Mouse (Mus musculus) brain, adult 2 months (tissue): ENCODE measurements at regions not wholly inside any gene's neighbourhood (a gene's known extent, or its start where the extent isn't known, plus 50 kb on each side); places are given as distances from the start of the nearest gene placed in this dataset.
"Not testable (repeated sequence)": the region's sequence is repeated elsewhere in the genome, so short reads cannot be mapped to it uniquely, and the experiment has no call there.

ENCODE experiments used
- DNase-seq: peaks from one replicate; pipeline ENCODE4 v3.0.0; 2011; ENCODE audit warnings: low read depth, low spot score

DNA sequence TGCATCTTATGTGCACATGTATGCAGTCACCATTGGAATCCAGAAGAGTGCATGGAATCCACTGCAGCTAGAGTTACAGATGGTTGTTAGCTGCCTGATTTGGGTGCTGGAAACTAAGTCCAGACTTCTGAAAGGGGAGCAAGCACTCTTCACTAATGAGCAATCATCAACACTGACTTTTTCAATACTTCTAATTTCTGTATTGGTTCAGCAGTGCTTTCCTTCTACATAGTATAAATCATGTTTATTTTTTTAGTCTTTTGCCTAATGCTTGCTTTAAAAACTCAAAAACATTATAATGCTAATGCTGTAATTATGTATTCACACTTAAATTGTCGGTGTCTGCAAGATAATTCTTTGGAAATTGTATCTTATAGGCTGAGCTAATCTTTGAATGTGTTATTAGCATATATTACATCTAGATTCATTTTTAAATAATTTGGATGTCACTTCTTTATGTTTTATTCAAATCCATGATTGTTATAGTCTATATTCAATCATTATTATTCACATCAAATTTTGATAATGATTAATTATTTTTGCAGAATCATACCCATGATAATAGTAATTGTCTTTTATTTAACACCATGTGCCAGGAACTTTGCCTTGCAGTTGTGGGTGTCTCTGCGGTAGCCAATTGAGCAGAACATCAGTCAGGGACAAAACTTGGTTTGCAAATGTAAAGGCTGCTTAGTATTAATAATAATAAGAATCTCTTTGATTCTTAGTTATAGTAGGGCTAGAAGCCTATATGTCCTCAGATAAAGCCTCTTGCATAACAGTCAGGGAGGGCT is 172.7 kb upstream of the Cntnap5b start:
- no peak for DNase-seq

DNA sequence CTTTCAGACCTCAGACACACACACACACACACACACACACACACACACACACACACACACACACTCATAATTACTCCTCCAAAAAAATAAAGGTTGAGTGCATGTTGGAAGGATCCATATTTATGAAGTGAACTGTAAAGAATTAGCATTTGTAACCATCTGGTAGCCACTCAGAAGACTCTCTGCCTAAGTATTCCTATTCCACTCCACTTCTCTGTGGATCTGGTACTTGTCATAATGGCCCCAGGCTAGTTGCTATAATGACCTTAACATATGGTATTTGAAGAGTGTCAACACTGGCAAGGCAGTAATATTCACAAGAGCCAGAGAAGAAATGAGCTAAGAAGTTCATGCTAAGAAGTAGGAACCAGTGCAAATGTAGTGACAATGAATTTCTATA is 167.4 kb upstream of the Cntnap5b start:
- no peak for DNase-seq

DNA sequence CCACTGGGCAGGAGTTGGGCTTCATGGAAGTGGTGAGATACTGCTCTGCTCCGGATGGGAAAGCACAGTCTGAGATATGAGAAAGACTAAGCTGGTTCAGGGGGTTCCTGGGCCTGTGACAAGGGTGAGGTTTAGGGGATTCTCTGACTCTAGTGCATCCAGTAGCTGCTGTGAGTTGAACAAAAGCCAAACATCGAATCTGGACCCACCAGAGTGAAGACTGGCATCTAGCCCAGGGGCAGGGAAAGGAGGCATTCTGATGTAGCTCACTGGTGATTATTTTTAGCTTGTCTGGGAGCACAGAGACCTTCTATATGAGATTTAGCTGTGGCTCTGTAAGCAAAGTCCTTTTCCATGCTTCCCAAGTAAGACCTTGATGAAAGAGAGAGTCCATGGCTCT is 153.3 kb upstream of the Cntnap5b start:
- no peak for DNase-seq

DNA sequence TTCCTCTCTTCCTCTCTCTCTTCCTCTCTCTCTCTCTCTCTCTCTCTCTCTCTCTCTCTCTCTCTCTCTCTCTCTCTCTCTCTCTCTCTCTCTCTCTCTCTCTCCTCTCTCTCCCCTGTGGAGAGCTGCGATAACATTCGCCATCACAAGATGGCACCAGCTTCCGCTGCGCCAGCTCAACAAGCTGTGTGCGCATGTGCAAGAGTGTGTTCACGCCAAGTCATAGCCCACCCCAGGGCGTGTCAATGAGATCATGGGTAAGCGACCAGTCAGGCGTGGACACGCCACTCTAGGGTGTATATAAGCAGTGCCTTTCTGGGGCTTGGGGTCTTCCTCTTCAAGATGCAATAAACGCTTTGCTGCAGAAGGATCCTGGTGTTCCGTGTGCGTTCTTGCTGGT is 141.6 kb upstream of the Cntnap5b start:
- DNase-seq: not testable (repeated sequence)

DNA sequence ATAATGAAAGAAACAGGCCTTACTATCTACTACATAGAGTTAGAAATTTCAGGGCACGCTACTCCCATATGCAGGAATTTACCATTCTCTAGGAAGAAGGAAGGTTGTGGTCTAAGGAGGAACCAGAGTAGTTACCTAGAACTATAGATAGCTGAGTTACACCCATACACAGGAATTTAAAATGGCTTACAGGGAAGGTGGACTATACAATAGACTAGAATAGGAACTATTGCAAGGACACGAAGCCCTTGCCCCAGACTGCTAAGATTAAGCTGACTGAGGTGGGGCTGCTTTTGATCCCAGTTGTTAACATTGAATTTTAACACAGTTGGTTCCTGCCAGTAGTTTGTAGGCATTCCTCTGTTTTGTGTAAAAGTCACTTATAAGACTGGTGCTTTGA is 108.9 kb upstream of the Cntnap5b start:
- DNase-seq: no peak

DNA sequence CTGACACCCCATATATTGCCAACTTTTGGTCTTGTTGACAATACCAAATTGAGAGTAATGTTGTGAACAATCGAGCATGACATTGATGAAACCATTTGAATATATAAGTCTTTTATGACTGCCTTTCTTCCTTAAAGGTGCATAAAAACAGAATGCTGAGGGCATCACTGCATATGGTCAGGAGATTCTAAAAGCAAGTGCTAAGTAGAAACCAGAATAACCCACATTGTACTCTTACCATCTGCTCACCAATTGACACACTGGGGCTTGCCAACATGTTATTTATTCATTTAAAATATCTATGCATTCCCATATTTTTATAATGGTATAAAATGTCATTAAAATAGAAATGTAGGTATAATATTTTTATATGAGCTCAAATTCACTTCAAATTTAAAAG is 92.6 kb upstream of the Cntnap5b start:
- peak; percentile 26 for DNase-seq

DNA sequence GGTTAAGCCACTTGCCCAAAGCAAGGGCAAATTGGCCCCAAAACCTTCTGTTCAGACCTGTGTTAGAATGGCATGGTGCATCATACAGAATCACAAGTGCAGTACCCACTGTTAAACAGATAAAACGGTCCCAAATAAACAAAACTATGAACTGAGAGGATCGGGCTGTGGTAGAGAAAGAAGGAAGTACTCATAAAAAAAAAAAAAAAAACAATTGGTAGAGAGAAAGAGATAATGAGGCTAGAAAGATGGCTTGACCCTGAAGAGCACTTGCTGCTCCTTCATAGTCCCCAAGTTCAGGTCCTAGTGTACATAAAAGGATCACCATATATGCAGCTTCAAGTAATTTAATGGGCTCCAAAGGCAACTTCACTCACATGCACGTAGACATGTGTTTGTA is 75.5 kb upstream of the Cntnap5b start:
- DNase-seq: no peak

DNA sequence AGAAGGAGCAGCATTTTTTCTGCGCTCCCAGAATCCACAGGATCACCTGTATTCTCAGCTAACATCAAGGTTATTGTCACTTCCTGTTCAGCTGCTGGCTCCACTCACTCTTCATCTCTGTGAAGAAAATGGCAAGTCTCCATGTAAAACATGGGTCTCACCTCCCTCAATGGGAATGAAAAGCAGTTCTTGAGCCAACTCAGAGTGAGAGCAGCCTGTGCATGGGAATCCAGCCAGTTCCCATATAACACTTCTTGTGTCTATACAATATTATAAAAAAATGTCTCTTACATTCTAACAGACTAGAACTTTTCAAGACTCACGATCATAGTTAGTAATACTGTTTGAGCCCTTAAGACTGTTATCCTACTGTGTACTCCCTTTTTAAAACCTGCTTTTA is 57.7 kb upstream of the Cntnap5b start:
- peak; percentile 40 for DNase-seq

DNA sequence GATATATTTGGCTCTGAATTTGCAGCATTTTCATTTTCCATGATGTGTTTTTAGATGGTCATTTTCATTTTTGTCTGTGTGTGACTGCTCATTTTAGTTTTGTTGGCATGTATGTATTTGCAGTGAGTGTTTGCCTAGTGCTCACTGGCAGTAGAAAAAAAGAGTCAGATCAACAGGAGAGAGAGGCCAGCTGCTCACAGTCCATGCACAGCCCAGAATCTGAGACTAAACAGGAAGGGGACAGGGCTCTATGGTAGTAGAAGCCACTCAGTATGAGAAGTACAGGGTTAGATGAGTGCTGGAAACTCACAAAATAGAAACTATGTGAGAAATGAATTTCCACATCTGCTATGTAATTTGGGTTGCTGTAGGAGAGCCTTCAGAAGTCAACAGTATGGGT is 56.3 kb upstream of the Cntnap5b start:
- no peak for DNase-seq
